Mouse (Mus musculus) lung, adult 2 months (tissue): ENCODE measurements around the gene Specc1. TPM values are rescaled to one million over a fixed set of nuclear protein-coding genes. Genes with fewer than 3 reads are reported as not detected.

Experiments used
- DNase-seq: peaks from one replicate; pipeline ENCODE4 v3.0.0; 2022
- H3K4me1 ChIP-seq: fragments of 200-500 bp; 2 replicates; pipeline ENCODE4 v1.6.1; 2011; ENCODE audit warnings: low read length; ENCODE audit not compliant: control insufficient read depth, insufficient read depth
- H3K4me3 ChIP-seq: fragments of 200-500 bp; replicated peaks from 2 replicates; pipeline ENCODE3; 2011; ENCODE audit warnings: low read depth, mild to moderate bottlenecking, control low read depth, low read length; ENCODE audit errors: extremely low read depth
- CTCF ChIP-seq: fragments of 200-500 bp; IDR thresholded peaks from 2 replicates; pipeline ENCODE4 v1.5.1; 2011; ENCODE audit warnings: mild to moderate bottlenecking, low read length, control low read depth; ENCODE audit not compliant: insufficient read depth
- POLR2A ChIP-seq: fragments of 200-500 bp; IDR thresholded peaks from 2 replicates; pipeline ENCODE4 v1.6.1; 2011; ENCODE audit warnings: low read depth, mild to moderate bottlenecking, control low read depth, low read length, borderline replicate concordance; ENCODE audit errors: extremely low read depth
- WGBS: fragments of 180-500 bp; shearing (Covaris S2); methylation state at CpG from one replicate; pipeline ENCODE4 v1.1.7; 2018; 5-methylcytosine and 5-hydroxymethylcytosine counted together
- polyA plus RNA-seq: library from polyadenylated mRNA; depleted of rRNA; stranded (reverse); fragments of >200 nt; gene quantifications from 2 replicates; pipeline ENCODE4 v1.2.3, GENCODE M21; 2012

Gene Specc1
- polyA plus RNA-seq, 1 experiment: 12.2 TPM

DNA sequence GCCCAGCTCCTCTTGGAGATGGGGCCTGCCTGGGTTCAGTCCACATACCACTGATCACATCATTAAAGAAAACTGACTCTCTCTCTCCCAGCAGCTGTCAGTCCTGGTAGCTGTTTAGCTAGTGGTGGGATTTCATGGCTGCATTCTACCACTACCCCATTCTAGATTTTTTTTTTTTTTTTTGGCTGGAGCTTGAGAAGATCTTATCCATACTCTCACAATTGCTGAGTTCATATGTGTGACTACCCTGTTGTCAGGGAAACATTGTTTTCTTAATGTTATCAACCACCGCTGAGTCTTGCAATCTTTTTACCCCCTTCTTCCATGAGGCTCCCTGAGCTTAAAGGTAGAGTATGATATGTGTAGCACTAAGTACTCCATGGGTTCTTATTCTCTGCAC, 246.1 kb downstream of the Specc1 start:
- DNase-seq: no peak
- Histone ChIP-seq H3K4me3 (no peak overlapping the region), H3K4me1 (no peaks in the 10 kb centered on the region; the same call in 1 of the 2 replicates)
- TF ChIP-seq POLR2A: no peak
- TF ChIP-seq CTCF: no peak
- 73% methylated on average over 1 of the region's 1 CpGs for WGBS

GRCm38 (mm10) chr11:62209111-62209510, 252.5 kb downstream of the Specc1 start:
- H3K4me3 ChIP-seq: no peak overlapping the region
- TF ChIP-seq POLR2A (no peak), CTCF (no peak)
- WGBS: 82% methylated on average over 2 of the region's 2 CpGs

GRCm38 (mm10) chr11:62209891-62210290, 253.3 kb downstream of the Specc1 start:
- TF ChIP-seq CTCF (no peak), POLR2A (no peak)
- 40% methylated on average over 4 of the region's 4 CpGs for WGBS
- no peak overlapping the region for H3K4me3 ChIP-seq
- no peak for DNase-seq
- H3K4me1 ChIP-seq: peaks cover 5% of the 10 kb centered on the region

More at GRCm38 (mm10) chr11:62209111-62209510, 252.5 kb downstream of the Specc1 start:
- DNase-seq: no peak
- peaks cover 5% of the 10 kb centered on the region for H3K4me1 ChIP-seq

GRCm38 (mm10) chr11:62213384-62213989, 256.9 kb downstream of the Specc1 start:
- peak; percentile 23 for DNase-seq
- H3K4me1 ChIP-seq: peaks cover 5% of the 10 kb centered on the region
- H3K4me3 ChIP-seq: peak overlapping the region; percentile 29
- WGBS: 67% methylated on average over 12 of the region's 12 CpGs
- TF ChIP-seq POLR2A (peak; percentile 26; the same call in 1 of the 2 replicates), CTCF (no peak)

GRCm38 (mm10) chr11:62215107-62215506, 258.5 kb downstream of the Specc1 start:
- H3K4me1 ChIP-seq: peaks cover 2% of the 10 kb centered on the region; the same call in 1 of the 2 replicates
- TF ChIP-seq POLR2A (no peak), CTCF (no peak)
- H3K4me3 ChIP-seq: no peak overlapping the region
- WGBS: 61% methylated on average over 2 of the region's 2 CpGs
- no peak for DNase-seq

DNA sequence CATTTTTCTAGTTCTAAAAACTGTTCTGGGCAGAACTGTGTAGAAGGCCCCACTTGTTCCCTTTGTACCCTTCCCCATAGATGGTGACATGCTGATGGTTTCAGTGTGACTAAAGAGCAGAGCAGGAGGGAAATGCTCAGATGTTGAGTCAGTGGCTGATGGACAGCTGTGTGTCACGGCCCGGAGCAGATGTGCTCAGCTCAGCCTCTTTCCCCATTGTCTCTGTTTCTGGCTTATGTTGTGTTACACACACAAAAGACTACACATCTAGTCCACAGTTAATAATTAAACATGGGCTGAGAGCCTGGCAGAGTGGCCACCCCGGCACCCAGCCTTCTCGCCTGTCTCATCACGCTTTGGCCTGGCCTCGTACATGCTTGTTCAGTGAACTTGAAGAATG, 261.2 kb downstream of the Specc1 start:
- Histone ChIP-seq H3K4me1 (0 out of 2 replicates have a peak, but pooled peaks cover 2% of the 10 kb centered on the region), H3K4me3 (no peak overlapping the region)
- WGBS: 74% methylated on average over 6 of the region's 6 CpGs
- no peak for DNase-seq
- TF ChIP-seq CTCF: no peak
- TF ChIP-seq POLR2A: no peak

- DNase-seq: no peak
- Histone ChIP-seq H3K4me1 (no peaks in the 10 kb centered on the region), H3K4me3 (no peak overlapping the region)
- WGBS: 74% methylated on average over 7 of the region's 7 CpGs
- no peak for TF ChIP-seq CTCF
These were observed 264.4 kb downstream of the Specc1 start for GRCm38 (mm10) chr11:62220756-62221510.

- WGBS: 83% methylated on average over 5 of the region's 5 CpGs
- Histone ChIP-seq H3K4me1 (no peaks in the 10 kb centered on the region), H3K4me3 (no peak overlapping the region)
- TF ChIP-seq POLR2A (no peak), CTCF (no peak)
- no peak for DNase-seq
These were observed 266.9 kb downstream of the Specc1 start for GRCm38 (mm10) chr11:62223416-62223815.

DNA sequence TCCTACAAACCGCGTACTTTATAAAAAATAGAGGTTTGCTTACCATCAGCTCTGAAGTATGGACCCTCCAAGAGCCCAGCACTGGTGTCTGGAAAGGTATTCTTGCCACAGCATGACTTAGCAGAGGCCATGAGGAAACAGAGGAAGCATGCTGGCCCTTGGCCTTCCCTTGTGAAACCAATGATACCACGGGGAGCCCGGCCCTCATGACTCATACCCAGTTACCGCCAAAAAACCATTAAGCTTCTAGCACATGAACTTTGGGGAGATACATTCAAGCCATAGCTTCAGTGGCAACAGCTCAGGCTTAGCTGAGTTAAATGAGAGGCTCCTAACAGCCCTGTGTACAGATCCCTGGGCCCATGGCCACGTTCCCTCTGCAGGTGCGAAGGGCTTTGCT, 267.4 kb downstream of the Specc1 start:
- no peaks in the 10 kb centered on the region for H3K4me1 ChIP-seq
- TF ChIP-seq POLR2A (no peak), CTCF (no peak)
- no peak for DNase-seq
- 73% methylated on average over 7 of the region's 7 CpGs for WGBS
- no peak overlapping the region for H3K4me3 ChIP-seq

DNA sequence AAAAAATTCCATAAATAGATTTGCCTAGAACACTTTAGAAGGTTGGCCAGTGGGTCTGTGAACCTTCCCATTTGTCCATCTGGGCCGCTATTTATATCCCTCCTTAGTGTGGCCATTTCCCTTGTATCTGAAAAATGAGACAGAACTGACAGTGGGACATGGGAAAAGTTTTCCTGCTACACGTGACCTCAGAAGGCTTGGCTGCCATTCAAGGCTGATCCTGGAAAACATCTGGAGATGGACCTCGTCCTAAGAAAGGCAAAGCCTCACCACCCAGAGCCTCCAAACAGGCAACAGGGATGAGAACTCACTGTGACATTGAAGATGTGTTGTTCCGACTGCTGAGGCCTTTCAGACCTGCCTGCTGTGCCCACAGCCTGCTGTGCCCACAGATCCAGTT, 268.2 kb downstream of the Specc1 start:
- TF ChIP-seq POLR2A (no peak), CTCF (no peak)
- 46% methylated on average over 4 of the region's 4 CpGs for WGBS
- Histone ChIP-seq H3K4me1 (no peaks in the 10 kb centered on the region), H3K4me3 (no peak overlapping the region)
- no peak for DNase-seq
